Mouse (Mus musculus) cerebellum, postnatal 25 days (tissue): Measurements from ENCODE around the gene Olfr111.
"Not testable (repeated sequence)": the region's sequence is repeated elsewhere in the genome, so short reads cannot be mapped to it uniquely, and the experiment has no call there.

ENCODE experiments used
- DNase-seq, 2 experiments: peaks; one replicate each; pipeline ENCODE4 v3.0.0; 2021; ENCODE audit warnings: mixed read lengths in 2 of 2

Olfr111 gene

DNA sequence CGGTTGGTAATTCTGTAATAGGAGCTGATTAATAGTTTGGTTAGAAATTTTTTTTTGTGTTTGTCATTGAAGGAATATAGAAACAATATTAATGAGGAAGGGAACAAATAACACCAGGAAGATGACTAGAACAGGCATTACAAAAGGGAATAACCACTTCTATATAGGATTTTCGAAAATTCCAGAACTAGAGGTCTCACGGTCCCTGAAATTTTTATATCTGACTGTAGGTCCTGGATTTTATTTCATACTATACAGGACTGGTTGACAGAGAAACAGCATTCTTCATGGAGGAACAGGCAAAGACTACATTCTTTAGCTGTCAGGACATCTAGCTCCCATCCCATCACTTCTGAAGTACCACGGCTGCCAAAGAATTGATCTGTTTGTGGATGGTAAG is at the start of gene Olfr111:
Gene Olfr111 (plus strand): TSS at position 301 of the 400 bp plus-strand sequence.
- no peak for DNase-seq

- DNase-seq, result no peak
Observed at GRCm38 (mm10) chr17:37458616-37459015, 49.2 kb upstream of the Olfr111 start, which contains the start of gene Olfr109. Gene Olfr109, plus strand, starts transcription at chr17:37458916.

DNA sequence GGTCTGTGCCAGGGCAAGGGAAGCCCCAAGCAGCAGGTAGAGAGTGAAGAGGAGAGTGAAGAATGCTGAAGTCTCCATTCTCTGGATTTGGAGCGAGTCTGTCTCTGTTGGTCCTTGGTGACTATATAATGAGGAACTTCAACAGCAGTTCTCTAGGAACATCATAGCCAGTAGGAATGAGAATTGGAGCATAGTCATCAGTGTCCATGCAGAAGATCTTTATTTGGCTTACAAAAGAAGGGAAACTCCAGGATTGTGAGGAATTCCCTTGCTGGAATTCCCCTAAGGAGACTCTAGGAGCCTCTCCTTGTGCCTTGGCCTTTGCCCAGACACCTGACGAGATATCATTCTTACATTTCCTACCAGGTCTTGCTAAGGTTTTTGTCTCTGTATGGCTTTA is 24.4 kb upstream of the Olfr111 start, which contains the start of gene H2-M2:
Gene H2-M2 (minus strand): TSS at position 101 of the 400 bp plus-strand sequence.
- no peak for DNase-seq

GRCm38 (mm10) chr17:37491930-37492518 is 15.8 kb upstream of the Olfr111 start, which contains the start of gene Olfr110:
Gene Olfr110, plus strand, starts transcription at chr17:37492468.
- no peak for DNase-seq

DNA sequence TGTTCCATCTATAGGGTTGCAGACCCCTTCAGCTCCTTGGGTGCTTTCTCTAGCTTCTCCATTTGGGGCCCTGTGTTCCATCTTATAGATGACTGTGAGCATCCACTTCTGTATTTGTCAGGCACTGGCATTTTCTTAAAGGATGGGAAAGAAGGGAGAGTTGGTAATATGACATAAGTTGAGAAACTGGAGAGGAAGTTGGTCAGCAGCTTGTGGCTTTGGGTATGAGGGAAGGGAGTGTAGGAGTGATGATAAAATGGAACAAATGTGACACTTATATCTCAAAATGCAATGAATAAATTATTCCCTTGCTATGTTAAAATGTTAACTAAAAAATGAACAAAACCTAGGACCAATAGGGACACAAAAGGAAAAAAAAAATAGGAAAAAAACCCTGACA is 16.8 kb downstream of the Olfr111 start:
- not testable (repeated sequence) for DNase-seq

- not testable (repeated sequence) for DNase-seq
Observed at GRCm38 (mm10) chr17:37525427-37525826, 17.6 kb downstream of the Olfr111 start.

GRCm38 (mm10) chr17:37535173-37535572 is 27.3 kb downstream of the Olfr111 start:
- no peak for DNase-seq

- DNase-seq, result not testable (repeated sequence)
Observed at GRCm38 (mm10) chr17:37538416-37538815, 30.6 kb downstream of the Olfr111 start.

GRCm38 (mm10) chr17:37541454-37542119 is 33.8 kb downstream of the Olfr111 start:
- no peak for DNase-seq

DNA sequence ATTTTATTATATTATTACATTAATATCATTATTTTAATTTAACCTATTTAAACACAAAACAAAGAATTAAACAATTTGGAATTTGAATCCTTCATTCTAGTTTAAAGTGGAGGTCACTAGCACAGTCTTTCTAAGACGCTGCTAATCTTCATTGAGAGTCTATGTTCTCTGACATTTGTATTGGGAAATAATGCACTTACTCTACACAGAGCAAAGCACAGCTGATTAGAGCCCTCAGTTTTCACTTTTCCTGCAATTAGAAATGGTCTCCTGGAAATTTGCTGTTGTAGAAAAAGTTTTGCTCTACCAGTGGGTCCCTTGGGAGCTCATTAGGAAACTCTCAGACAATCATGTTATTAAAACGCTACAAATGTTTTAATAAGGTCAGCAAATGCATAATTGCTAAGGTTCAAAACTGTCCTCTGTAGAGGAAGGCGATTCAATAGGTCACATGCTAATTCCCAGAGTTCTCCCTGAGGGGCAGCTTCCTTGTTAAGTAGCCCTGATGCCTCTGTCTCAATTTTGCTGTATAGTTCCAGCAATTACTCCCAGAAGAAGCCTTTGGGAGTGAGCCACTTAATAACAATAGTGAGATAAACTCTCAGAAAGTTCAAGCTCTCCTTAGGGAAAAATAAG is 36.1 kb downstream of the Olfr111 start:
- no peak for DNase-seq

GRCm38 (mm10) chr17:37558913-37559615 is 51.2 kb downstream of the Olfr111 start:
- no peak for DNase-seq

- DNase-seq, result no peak
Observed at GRCm38 (mm10) chr17:37569351-37569750, 61.5 kb downstream of the Olfr111 start, which contains the start of gene Olfr112. Gene Olfr112, minus strand, starts transcription at chr17:37569451.

DNA sequence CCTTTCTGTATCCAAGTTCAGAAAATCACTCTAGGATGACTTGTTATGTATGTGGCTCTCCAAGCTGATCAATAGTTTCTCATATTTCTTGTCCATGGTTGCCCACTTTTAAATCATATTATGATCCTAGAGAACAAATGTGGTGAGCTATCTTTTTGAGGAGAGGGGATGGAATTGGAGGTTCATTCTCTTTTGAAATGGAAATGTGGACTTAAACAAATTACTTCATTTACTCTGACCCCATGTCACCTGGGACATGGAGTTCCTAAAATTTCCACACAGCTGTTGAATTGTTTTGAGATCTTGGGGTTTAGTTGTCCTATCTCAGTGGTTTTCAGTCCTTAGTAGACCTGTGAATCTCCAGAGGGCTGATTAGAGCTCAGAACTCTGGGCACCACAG is 69.7 kb downstream of the Olfr111 start, which contains the start of gene Olfr113:
Gene Olfr113 (minus strand): TSS at position 101 of the 400 bp plus-strand sequence.
- DNase-seq, result no peak
